Mouse (Mus musculus): Measurements from ENCODE around the gene Ccnjl.

Gene Ccnjl

DNA sequence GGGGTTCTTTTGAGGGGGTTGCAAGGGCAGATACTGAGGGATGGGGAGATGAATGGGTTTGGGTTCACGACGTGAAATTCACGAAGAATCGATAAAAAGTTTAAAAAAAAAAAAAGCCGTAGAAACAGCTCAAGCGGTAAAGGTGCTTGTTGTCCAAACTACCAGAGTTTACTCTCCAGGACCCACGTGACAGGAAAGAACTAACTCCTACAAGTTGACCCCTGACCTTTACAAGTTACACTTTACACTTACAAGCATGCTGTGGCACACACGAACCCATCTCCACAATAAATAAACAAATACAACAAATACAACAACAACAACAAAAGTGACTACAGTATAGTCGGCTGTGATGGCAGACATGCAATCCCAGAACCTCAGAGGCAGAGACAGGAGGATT is 103.1 kb downstream of the Ccnjl start:
- no peak for DNase-seq

DNA sequence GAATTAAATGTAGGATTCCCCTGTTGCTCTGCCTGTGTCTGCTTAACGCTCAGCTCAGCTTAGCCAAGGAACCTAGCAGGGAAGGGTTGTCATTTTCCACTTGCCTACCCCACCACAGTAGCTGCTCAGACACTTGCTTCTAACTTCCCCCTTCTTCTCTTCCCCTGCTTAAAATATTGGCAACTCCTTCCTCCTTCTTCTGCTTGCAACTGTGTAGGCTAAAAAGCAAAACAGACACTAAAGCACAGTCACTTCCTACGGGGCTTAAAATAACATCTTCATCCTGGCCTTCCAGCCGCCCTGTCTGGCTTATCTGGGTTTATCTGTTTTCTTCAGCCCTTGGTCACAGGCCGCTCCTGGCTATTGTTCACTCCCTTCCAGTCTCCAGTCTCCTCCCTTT is 104.0 kb downstream of the Ccnjl start:
- no peak for DNase-seq

DNA sequence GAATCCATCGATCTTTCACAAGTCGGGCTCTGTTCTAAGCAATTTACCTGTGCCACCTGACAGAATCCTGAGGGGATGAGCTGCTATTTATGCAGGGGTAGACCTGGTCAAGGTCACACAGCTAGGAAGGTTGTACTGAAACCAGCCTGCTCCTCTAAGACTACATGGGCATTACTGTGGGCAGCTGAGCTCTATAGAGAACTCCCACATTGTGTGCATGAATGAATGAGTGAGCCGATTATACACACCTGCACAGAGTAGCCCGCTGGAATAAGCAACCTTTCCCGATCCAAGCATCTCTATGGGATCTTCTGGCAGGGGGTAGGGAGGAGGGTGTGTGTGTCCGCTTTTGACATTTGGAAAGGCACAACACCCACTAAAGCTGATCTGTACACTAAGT is 104.6 kb downstream of the Ccnjl start:
- no peak for DNase-seq

DNA sequence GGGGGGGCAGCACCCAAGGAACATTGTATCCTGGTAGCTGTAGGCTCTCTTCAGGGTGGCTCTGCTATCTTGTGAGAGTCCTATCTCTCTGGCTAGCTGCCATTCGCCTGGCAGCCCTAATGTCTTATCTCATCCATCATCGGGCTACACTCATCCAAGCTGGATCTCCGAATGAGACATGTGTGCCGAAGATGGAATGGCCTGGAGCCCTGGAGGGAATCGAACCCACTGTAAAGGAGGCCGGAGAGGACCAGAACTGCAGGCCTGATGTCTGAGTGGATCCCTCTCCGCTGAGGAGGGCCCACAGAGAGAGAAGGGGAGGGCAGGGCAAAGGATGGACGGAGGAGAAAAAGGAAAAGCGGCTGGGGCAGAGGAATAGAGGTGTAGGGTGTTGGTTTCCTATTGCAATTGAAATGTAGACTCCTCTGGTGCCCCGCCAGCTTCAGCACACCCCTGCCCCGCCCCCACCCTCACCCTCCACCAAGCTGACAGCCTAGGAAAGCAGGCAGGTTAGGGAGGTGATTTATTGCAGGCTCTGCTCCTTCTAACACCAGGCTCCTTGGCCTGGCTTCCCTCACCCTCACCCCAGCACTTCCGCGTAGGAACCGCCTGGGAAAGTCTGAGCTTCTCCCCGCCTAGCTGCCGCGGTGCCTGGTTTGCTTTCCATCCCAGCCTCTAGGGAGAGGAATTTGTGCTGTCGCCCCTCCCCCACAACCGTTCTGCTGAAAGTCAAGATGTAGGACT is 105.2 kb downstream of the Ccnjl start:
- DNase-seq, result peak in 1 of 2 experiments; percentile 14

All from cerebellum, adult 18-20 months (tissue).